Mouse (Mus musculus): ENCODE data around the gene Cav1.

Gene Cav1

DNA sequence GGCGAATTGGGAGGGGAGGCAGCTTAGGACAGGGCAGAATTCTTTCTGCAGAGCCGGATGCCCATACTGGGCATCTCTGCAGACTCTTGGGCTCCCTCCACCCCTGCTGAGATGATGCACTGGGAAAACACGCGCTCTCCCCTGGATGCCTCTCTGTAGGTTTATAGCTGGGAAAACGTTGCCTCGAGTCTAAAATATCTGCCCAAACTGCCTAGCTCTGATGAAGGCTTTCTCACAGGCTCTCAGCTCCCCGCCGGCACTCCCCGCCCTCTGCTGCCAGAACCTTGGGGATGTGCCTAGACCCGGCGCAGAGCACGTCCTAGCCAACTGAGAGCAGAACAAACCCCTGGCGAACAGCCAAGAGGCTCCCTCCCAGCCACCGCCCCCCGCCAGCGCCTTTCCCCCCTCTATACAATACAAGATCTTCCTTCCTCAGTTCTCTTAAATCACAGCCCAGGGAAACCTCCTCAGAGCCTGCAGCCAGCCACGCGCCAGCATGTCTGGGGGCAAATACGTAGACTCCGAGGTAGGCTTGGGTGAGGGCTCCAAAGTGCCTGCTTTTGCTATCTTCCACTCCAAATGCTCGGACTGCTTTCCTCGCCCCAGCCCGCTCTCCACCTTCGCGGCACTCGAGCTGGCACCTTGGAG, at the start of gene Cav1:
Gene Cav1, plus strand, starts transcription at position 382 of the 648 bp plus-strand sequence.
- DNase-seq, result peak; percentile 66

DNA sequence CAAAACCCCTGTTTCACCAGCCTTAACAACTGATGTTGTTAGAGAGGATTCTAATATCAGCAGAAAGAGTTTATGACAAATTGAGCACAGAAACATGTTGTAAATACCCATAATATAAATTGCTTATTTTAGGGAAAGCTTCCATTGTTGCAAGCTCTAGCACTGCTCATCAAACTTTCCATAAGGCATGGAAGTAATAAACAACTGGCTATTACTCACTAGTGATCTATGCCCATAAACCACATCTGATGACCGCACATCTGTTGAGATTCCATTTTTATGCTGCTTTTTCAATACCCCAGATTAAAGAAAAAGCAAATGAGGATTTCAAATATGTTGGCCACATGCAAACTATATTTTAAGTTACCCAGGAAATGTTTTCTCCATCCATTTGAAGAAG, 48.0 kb upstream of the Cav1 start:
- no peak for DNase-seq

DNA sequence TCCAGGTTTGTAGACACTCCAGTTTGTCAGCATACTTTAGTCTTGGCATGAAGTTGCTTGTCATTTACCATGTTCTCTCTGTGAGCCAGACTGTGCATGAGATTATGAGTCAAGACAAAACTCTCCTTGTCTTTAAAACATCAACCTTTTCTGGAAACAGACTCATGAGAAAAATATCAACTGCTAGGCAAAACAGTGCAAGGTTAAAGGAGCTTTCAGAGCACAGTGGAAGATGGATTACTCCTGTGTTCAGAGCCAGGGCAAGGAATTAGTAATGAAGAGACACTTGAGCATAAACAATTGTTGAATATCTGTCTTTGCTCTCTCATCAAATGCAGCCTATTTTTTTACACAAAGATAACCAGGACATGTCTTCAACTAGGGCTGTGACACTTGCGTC, 47.2 kb upstream of the Cav1 start:
- DNase-seq, result no peak

DNA sequence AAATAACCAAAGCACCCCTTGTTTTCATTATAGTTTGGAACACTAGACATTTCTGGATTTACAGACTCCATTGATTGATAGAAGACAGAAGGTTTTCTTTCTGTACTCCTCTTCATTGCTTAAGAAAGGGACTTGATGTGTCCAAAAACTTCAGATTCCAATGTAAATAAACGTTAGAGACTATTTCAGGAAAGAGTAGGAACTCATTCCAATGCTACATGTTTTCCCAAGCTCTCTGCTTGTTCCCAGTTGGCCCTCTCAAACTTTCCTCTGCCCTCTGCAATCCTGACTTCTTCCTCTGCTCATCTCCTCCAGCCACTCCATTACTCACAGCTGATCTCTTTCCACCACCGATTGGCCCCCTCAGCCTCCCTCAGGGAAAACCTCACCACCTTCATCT, 43.3 kb upstream of the Cav1 start:
- no peak for DNase-seq

DNA sequence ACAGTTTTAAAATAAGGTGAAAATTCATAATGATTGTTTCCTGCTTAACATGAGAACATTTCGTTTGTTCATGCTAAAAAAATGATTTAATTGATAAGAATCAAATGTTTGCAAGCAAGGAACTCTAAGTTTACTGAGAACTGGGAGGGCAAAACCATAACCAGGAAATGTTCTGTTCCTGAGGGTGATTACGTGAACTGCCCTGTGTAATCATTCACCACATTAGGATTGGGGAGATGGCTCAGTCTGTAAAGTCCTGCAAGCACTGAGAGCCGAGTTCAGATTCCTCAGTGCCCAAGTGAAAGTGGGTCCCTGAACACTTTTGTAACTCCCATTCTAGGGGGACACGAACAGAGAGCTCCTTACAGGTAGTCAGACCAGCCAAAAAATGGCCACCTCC, 41.1 kb upstream of the Cav1 start:
- no peak for DNase-seq

DNA sequence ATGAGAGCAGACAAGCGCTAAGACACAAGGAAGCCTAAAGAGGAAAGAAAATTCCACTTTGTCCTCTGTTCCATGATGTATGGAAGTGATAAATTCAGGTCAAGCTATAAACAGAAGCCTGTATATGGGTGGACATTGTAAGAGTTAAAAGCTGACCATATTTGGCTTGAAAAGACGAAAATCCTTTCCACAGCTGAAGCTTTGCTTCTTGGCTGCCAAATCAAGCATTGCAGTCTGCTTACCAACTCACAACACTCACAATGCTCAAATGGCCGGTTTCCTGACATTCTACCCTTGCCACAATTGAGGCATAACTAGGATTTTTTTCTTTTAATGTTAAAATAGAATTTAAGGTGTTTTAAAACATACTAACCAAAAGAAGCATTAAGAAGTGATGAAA, 39.7 kb upstream of the Cav1 start:
- DNase-seq, result no peak

GRCm38 (mm10) chr6:17278366-17278765, 27.8 kb upstream of the Cav1 start:
- DNase-seq, result no peak

DNA sequence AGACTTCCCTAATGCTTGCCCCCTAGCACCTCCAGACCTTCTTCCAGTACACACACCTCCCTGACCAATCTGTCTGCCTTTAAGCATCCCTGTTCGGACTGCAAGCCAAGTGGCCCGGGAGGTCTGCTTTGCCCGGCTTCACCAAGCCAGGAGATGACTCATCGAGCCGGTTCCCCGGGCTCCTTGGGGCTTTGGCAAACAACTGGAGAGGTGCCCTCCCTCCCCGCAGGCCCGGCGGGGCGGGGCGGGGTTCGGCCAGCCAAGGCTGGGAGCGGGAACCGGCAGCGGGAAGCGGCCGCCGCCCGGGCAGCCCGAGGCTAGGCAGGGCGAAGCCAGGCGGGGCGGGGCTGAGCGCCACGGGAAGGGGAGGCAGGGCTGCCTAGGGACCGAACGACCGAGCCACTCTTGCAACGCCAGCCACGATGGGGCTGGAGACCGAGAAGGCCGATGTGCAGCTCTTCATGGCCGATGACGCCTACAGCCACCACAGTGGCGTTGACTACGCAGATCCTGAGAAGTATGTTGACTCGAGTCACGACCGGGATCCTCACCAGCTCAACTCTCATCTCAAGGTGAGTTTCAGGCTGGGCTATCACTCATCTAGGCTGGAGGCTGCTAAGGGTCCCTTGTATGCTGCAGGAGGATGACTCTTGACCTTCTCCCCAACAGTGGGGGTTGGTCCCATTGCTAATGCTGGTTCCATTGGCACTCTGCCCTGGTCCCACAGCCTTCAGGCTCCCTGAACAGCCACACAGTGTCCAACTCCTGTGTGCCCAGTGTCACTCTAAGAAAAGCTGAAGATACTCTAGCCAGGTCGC, 25.0 kb upstream of the Cav1 start, which contains the start of gene Cav2:
Gene Cav2, plus strand, starts transcription at position 247 of the 818 bp plus-strand sequence.
- peak; percentile 42 for DNase-seq

GRCm38 (mm10) chr6:17281757-17282092, 24.4 kb upstream of the Cav1 start:
- DNase-seq, result no peak

GRCm38 (mm10) chr6:17282159-17282558, 24.0 kb upstream of the Cav1 start:
- no peak for DNase-seq

GRCm38 (mm10) chr6:17283834-17284233, 22.3 kb upstream of the Cav1 start:
- DNase-seq, result no peak

- DNase-seq, result no peak
These were observed 19.8 kb upstream of the Cav1 start for GRCm38 (mm10) chr6:17286381-17286780.

DNA sequence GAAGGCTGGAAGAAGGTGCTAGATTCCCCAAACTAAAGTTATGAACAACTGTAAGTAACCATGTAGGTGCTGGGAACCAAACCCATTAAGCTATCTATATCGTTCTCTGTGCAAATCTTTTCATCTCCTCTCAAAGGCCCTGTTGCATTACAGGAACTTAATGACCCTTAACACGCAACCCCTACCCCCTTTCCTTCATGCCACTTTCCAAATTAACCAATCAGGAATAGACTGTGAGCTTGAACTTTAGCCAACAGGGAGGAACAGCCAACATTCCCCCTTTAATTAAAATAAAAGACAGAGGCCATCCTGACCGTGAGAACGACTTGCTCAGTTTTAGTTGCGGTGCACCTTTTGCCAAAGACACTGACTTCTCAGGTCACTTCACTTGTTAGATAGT, 11.0 kb upstream of the Cav1 start:
- DNase-seq, result no peak

DNA sequence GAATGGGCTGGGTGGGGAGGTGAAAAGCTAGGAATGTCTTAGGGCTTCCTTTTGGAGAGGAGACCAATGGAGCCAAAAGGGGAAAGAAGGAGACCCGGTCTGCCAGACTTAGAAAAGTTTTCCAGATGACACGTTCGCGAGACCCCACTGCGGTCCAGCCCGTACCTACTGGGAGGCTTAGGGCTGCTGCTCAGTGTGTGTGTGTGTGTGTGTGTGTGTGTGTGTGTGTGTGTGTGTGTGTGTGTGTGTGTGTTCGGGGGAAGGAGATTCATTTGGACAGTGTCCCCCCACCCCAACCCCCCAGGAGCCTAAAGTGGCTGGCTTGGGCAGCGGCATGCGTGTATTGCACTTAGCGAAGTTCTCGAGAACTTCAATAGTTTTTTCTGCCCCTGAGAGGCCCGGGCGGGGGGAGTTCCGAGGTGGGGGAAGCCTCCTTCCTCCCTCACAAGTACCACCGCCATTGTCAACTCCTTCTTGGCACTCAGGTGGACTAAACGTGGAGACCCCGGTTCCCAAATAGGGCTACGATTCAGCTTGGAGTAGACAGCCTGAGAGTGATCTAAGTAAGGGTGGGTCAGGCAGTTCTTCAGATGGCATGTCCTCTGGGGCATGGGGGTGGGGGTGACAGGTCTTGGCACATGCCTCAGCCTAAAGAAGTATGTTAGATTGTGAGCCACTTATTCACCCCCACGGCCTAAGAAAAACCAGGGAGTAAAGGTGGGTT, 629 bp downstream of the Cav1 start:
- DNase-seq, result no peak

DNA sequence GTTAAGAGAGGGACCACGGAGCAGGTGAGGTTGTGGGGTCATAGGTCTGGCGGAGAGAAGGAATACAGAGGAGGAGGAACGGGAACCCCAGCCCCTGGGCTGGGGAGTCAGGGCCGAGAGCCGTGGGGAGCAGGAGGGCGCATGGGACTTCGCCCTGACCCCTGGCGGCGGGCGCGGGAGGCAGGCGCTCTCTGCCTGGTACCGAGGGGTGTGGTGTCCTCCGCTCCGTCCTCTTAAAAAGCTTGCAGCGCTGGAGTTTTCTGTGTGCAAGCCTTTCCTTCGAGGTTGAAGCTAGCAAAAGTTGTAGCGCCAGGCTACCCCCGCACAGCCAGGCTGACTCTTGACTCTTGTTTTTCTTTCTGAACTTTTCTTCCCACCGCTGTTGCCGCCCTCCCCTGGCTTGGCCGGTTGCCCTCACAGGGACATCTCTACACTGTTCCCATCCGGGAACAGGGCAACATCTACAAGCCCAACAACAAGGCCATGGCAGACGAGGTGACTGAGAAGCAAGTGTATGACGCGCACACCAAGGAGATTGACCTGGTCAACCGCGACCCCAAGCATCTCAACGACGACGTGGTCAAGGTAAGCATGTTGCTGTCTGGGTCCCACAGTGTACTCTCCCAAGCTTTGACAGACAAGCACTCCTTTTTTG, 1.5 kb downstream of the Cav1 start:
- DNase-seq, result peak; percentile 64

GRCm38 (mm10) chr6:17308661-17309060, 2.5 kb downstream of the Cav1 start:
- DNase-seq, result no peak

- DNase-seq, result no peak
These were observed 3.1 kb downstream of the Cav1 start for GRCm38 (mm10) chr6:17309260-17309659.

- no peak for DNase-seq
These were observed 8.1 kb downstream of the Cav1 start for GRCm38 (mm10) chr6:17314241-17314640.

DNA sequence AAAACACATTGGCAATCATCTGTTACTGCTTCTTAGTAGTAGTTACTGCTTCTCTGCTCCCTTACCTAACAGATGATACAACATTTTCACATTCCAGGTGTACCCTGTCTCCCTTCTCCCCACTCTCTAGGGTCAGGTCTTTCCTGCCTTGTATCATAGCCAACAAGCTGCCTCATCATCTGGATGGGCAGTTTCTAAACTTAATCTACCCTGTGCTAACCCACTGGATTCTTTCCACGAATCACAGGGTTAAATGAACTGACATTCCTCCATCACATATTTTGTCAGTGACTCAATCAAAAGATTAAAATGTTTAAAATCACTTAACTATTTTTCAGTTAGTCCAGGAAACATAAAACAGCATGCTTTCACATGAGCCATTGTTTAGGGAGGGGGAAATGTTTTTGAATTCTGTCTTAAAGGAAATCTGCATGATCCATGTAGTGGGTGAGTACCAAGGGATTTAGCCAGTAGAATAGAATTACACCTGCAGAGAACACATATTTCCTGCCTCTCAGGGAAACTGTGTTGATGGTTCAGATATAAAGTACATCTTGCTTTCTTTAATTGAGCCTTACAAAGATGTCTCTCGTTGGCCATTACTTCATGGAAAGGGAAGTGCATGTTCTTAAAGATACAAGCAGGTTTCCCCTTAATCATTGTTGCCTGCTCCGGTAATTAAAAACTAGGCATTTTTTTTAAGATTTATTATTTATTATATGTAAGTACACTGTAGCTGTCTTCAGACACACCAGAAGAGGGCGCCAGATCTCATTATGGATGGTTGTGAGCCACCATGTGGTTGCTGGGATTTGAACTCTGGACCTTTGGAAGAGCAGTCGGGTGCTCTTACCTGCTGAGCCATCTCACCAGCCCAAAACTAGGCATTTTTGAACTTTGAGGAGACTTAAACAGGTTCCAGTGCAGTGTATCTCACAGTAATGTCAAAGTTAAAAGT, 8.8 kb downstream of the Cav1 start:
- no peak for DNase-seq

GRCm38 (mm10) chr6:17316294-17317166, 10.4 kb downstream of the Cav1 start:
- DNase-seq, result no peak

DNA sequence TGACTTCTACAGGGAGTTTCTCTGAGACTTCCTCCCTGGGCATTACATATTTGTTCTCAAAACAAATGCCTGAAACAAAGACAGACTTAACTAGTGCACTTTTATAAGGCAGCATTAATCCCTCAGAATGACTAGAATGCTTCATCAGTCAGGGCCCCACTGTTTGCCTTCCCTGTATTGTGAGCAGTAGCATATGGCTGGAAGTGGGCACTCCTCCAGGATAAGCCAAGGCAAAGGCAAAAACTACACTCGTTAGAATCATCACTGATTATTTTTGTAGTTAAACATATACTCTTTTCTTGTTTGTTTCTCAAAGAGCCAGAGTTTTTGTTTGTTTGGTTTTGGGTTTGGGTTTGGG, 11.0 kb downstream of the Cav1 start:
- DNase-seq, result no peak

Measured in right cerebral cortex, postnatal 14 days (tissue).